Mouse (Mus musculus): ENCODE data around the gene Nr2f2. TPM values are rescaled to one million over a fixed set of nuclear protein-coding genes. Genes with fewer than 3 reads are reported as not detected.

Gene Nr2f2
- polyA plus RNA-seq, 1 experiment from 2014 or later: 5.3 TPM

DNA sequence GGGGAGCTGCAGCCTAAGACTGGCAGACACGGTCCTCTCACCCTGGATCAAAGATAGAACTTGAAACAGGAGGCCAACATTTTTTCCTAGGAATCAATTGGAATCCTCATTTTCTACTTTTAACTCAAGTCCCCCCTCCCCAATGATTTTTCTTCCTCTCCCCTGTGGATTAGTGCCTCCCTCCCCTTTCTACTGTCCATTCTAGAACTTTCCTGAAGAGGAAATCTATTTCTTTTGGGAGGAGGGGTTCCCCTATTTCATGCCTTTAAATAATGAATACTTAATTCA is 217 bp upstream of the Nr2f2 start:
- no peak for DNase-seq (ENCODE audit: low spot score)

DNA sequence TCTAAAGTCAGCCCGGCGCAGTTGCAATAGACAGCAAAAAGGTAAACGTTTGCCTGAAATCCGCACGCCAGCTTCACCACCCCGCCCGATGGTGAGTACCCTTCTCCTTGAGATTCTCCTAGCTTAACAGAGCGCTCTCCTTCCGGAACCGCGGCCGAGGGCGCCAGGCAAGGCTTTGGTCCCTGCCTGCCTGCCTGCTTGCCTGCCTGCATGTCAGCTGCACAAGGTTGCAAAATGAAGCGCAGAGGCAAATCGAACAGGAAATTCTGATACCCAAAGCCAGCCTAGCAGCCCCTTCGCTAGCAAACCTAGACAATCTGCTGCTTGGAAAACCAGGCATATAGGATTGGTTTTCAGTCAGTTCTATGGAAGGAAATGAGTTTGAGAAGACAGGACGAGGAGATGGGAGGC is 1.1 kb downstream of the Nr2f2 start:
- no peak for DNase-seq (ENCODE audit: low spot score)

DNA sequence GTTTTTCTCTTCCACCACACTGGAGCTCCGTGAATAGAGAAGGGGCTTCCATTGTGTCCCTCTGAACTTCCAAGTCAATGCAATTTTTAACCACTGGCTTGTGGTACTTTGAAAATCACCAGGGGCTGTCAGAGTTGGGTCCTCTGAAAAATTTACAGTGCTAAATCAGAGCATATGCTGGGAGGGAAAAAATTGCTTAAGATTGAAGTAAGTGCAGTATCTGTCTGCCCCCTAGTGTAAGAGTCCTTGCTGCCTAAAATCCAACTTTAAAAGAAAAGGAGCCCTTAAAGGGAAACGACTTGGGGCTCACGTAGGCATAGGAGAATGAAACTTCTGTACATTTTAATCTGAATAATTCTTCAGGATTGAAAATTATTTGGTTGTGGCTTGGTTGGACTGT is 1.7 kb downstream of the Nr2f2 start:
- DNase-seq (ENCODE audit: low spot score): no peak

DNA sequence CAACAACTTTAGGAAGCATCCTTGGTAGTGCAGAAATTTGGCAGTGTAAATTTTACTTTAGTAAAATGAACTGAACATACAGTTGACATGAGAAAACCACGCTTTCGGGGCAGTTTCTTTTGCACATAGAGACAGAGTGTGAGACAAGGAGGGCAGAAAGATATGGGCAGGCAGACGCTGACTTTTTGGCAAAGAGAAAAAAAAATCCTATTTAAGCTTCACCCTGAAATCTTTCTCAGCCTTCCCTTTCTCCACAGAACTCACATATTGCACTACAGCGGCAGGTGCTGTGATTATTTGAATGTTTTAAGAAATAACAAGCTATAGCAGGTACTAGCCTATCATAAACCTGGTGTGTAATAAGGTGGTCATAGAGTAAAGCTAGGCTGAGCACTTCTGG is 3.2 kb downstream of the Nr2f2 start:
- no peak for DNase-seq (ENCODE audit: low spot score)

DNA sequence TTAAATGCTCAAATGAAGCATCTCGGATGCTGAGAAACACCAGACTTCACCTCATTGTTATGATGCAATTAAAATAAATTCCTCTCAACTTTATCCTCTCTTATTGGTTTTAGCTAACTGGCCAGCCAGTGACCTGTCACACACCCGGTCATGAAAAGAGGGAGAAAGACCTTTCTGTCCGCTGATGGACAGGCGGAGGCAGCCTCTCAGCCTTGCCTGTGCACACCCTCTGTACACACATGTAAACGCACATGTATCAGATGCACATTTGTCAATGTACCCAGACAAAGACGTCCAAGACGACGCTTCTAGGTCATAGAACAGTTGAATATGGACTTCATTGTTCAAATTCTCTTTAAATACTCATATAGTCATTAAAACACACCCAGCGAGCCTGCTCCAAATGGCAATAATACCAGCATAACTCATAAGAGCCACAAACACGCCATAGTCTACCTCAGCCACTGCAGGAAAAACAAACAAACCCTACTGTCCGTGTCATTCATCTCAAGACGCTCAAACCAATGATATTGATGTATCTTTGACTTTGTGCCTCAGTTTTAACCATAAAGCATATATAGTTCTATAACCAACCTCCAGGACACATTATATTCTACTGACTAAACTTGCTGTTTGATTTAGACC is 3.9 kb downstream of the Nr2f2 start:
- DNase-seq (ENCODE audit: low spot score): no peak

DNA sequence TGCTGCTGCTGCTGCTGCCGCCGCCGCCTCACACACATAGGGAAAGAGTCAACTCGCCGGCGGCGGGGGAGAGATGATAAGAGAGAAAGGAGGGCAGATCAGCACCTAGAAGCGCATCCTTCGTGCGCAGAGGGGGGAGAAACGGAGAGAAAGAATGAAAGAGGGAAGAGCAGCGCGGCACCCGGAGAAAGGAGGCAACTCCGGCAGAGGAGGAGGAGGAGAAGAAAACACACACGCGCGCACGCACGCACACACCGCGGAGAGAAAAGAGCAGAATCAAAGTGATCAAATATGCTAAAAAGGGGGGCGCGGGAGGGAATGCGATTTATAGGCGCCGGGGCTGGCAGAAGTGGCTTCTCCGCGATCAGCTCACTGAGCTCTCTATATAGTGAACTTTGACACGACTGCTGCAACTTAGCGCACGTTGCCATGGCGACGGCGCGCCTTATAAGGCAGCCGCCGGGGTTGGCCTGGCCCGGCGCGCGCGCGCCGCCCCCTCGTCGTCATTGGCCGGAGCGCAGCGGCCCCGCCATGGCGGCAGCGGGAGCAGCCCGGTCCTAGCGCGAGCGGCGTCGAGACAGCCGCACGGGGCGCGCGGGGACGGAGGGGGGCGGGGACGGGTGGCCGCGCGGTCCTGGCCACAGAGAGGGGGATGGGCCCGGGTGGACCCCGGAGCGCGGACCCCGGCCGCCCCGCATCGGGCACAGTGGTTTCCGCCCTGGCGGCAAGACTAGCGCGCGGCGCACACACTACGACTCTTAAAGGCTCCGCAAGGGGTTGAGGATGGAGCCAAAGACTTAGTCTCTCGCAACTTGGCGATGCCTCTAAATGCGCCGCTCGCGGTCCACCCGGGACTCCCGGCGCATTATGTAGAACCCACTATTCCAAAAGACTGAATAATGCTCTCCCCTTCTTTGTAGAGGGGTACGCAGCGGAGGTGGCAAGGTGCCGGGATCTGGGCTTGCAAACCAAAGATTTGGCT is 4.9 kb downstream of the Nr2f2 start:
- DNase-seq (ENCODE audit: low spot score): peak; percentile 33

DNA sequence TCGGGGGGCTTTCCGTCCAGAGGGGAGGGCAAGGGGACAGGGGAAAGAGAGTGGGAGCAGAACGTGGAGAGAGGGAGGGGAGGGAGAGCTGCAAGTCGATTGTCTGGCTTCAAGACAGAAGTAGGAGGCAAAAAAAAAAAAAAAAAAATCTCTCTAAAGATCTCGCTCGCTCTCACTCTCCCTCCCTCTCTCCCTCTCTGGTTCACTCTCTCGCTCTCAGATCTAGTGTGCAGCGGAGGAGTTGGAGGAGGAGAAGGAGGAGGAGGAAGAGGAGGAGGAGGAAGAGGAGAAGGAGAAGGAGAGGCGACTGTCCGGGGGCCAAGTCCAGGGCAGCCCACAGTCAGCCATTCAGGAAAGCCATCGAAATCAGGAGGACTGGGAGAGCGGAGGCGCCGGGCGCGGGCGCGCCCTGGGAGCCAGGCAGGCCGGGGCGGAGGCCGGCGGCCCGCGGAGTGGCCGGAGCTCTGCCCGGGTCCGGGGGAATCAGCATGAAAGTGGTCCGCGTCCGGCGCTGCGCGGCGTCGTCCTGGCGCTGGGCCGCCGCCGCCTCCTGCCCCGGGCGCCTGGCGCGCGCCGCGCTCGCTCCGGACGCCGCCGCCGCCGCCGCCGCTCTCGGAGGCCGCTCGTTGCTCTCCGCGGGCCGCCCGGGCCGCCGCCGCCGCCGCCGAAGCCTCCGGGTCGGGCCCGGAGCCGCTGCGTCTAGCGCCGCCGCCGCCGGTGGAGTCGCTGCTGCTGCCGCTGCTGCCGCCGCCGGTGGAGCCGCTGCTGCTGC is 5.7 kb downstream of the Nr2f2 start:
- no peak for DNase-seq (ENCODE audit: low spot score)

DNA sequence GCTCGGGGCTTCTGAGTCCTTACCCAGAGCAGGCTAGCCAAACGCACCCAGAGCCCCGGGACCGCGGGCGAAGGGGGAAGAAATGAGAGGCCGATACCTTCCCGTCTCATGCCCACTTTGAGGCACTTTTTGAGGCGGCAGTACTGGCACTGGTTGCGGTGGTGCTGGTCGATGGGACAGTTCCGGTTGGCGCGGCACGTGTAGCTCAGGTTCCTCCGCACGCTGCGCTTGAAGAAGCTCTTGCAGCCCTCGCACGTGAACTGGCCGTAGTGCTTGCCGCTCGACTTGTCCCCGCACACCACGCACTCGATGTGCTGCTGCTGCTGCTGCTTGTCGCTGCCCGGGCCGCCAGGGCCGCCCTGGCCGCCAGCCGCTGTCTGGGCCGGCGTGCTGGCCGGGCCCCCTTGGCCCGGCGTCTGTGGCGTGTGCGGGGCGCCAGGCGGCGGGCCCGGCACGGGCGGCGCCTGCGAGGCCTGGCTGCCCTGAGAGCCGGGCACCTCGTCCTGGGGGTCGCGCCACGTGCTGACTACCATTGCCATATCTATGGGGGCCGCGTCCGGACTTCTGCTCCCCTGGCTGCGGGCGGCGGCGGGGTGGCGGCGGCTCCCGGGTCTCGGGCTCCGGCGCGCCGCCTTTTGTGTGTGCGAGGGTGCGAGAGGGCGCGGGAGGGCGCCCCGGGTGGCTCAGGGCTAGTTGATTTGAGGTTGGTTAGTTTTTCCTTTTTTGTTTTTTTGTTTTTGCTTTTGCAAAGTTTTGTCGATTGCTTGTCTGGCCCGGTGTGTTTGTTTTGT is 6.5 kb downstream of the Nr2f2 start:
- no peak for DNase-seq (ENCODE audit: low spot score)

DNA sequence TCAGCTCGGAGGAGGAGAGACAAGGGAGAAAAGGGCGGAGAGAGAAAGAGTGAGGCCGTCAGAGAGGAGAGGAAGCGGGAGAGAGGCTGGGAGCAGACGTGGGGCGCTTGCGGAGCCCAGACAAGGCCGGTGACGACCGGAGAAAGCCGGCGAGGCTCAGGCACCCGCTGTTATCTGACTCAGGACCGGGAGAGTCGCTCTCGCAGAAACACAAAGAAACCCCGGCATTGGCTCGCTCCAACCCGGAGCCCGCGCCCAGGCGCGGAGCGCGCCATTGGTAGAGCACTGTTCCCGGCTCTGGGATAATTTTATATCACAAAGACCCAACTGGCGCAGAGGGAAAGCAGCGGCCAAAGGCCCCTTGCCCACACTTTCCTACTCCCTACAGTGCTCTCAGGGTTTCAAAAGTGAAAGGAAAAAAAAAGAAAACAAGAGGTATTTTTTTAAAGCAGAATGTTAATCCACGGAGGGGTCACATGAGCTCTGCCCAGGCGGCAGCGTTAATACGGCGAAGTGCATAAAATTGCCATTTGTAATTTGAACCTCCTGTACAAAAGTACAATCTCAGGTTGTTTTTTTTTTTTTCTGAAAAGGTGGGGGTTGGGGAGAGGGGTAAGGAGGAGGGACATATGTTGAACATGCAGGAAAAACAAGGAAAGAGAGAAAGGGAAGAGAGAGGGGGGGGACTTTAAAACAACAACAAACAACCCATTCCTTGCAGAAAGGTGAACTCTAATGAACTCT is 7.5 kb downstream of the Nr2f2 start:
- DNase-seq (ENCODE audit: low spot score): no peak

DNA sequence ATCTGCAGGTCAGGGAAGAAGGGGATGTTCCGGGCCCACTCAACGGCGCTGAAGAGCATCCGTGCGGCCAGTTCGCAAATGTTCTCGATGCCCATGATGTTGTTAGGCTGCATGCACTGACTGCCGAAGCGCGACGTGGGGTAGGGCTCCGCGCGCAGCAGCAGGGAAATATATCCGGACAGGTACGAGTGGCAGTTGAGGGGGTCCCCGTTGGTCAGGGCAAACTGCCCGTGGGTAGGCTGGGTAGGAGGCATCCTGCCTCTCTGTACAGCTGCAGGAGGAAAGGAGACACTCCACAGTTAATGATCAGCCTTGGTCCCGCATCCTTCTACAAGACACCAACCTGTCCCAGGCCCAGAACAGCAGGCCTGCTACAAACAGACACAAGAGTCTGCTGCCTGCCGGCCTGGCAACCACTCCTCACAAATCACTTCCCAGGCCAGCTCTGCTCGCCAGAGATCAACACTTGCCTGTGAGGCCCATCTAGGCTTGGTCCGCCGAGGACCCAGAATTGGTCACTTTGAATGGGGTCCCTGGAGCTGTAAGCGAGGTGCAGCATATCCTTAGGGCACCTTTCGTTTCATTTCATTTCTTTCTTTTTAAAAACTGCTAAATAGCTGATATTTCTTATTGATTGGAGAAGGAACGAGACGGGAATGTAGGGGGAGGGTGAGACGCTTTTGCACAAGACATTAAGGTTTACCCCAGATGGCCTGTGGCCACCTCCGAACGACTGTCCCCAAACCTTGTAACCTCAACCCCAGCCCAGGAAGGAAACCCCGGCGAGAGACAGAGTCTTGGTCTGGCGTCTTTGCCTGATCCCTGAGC is 8.3 kb downstream of the Nr2f2 start:
- no peak for DNase-seq (ENCODE audit: low spot score)

DNA sequence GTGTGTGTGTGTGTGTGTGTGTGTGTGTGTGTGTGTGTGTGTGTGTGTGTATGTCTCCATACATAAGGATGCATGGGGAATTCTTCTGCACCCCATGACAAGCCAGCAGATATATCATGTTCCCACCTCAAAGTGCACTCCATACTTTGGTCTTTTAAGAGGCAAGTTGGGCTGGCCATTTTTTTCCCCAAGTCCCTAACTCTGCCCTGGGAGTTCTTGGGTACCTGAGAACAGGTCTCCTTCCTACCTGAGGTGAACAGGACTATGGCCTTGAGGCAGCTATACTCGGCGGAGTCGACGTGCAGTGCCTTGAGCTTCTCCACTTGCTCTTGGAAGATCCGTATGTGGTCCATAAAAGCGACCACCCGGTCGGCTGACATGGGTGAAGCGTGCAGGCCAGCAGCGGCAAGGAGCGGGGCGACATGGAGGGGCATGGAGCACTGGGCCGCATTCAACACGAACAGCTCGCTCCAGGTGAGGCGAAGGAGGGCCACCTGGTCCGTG is 9.0 kb downstream of the Nr2f2 start:
- no peak for DNase-seq (ENCODE audit: low spot score)

DNA sequence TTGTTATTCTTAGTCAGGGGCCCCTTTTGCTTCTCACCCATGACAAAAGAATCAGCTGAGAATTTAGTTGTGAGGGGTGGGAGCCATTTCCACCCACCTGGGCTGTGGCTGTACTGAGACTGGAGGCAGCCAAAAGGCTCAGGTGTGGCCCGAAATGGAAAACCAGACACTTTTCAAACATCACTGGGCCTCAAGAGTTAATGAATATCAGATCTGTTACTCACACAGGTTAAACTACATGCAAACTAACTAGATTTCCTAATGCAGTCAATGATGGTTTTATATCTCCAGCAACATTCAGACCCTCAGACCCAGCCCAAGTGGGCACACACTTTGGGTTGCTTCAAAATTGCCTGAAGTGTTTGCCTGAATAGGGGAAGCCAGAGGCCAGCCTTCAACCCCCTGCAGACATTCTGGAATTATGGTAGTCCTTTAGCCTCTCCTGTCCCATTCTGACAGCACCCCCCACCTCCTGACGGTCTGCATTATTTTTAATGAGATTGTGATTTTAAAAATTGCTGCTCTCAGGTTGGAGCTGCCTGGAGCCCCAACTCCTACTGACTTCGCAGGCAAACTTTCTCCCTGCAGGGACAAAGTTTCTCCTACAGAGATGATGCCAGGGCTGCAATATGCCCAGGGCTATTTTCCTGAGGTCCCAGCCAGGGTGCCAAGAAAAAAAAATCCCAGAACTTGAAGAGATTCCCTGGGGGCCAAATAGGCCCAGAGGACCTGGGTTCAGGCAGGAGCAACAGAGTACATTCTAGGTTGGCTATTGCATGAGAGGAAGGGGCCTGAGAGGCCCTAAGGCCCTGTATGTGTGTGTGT is 9.6 kb downstream of the Nr2f2 start:
- DNase-seq (ENCODE audit: low spot score): no peak

DNA sequence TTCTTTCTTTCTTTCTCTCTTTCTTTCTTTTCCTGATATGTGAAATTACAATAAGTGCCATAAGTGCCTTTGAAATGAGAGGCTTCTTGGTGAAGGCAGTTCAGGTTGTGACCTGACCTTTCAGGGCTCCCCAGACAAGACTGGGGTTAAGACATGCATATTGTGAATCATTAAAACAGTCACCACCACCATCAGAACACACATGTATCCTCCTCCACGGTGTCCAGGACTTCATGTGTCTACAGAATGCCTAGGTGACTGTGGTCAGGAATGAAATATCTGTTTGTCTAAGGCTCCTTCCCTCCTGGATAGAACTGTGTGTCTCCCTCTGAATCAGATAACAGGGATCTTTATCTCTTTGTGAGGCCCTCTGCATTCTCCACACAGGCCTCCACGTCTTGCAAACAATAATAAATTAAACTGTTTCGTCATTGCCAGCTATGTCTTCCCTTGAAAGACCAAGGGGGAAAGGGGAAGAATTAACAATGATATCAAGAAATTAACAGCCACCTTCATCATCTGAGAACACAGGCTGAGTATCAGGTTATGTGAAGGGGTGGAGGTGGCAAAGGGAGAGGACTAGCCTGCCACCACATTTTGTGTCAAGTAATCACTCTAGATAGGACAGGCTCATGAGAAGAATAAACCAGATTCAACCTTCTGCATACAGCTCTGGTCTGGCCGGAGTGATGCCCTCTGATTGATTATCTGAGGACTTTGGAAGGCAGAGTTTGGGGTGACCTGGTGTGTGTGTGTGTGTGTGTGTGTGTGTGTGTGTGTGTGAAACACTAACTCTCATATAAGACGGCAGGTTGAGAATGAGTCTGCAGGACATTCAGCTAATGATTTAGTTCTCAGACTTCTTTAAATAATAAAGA is 10.6 kb downstream of the Nr2f2 start:
- DNase-seq (ENCODE audit: low spot score): no peak

DNA sequence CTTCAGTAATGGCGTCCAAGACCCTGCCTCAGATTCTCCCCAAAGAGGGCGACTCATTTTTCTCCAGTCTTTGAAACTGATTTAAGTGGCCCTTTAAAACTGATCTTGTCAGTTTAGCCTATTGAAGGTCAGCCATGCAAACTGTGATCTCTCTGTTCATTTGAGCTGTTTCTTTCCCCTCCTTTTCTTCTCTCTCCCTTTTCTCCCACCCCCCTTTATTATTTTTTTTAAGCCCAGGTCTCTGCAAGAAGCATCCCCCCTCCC is 11.2 kb downstream of the Nr2f2 start:
- no peak for DNase-seq (ENCODE audit: low spot score)

DNA sequence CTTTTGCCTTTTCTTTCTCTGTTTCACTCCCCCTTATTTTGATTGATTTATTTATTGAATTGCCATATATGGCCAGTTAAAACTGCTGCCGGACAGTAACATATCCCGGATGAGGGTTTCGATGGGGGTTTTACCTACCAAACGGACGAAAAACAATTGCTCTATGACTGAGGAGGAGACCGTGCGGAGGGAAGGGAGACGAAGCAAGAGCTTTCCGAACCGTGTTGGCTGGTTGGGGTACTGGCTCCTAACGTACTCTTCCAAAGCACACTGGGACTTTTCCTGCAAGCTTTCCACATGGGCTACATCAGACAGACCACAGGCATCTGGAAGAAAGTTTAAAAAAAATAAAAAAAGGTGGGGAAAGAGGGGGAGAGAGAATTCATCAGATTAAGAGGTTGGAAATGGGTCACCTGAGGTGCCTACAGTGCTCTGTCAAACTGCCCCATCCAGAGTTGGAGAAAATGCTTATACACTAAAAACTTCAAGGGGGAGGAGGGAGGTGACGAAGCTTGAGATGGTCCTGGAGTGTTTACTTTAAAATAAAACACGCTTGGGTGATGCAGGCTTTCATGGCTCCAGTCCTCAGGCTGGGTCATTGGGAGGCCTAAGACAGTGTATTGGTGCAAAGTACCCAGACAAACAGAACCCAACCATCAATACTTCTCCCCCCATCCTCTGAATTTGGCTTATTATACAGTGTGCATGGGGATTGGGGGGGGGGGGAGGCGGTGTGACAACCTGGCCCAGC is 11.8 kb downstream of the Nr2f2 start:
- DNase-seq (ENCODE audit: low spot score): no peak

DNA sequence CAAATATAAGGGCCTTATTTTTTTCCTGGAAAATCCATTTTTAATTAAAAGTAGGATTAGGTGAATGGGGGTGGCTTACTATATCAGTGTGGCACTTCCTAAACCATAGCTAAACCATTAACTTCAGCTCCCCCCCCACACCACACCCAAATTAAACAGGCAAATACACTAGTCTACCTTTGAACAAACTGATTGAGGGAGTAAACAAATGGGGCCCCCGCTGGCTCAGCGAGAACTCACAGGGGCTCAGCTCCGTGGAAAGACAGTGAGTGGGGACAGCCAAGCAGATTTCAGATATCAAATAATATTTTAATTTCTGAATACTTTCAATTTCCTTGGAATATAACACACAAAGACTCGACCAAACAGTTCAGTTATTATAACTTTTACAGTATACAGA is 13.4 kb downstream of the Nr2f2 start:
- DNase-seq (ENCODE audit: low spot score): no peak

DNA sequence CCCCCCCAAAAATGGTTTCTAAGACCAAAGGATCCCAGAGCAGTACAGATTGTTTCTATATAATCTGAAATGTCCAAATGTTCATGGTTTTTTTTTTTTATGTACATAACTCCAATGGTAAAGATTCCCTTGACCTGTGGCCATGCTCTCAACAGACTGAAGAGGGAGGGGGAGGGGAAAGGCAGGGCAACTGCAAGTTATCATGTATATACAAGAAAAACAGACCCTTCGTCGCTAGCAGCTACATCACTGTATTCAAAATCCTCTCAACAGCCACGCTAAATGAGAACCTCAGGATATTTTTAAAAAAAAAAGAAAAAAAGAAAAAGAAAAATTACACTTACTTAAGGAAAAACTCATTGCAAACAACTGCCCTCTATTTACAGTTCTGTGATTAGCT is 13.9 kb downstream of the Nr2f2 start:
- DNase-seq (ENCODE audit: low spot score): no peak
